Mouse (Mus musculus) heart, embryonic 14.5 days (tissue): ENCODE measurements around the gene Dst. TPM values are rescaled to one million over a fixed set of nuclear protein-coding genes. Genes with fewer than 3 reads are reported as not detected.

Source experiments
- ATAC-seq: fragments of 200-750 bp; cut with Nextera tagmentation; 2 replicates; pipeline ENCODE4 v1.8.0; 2017; ENCODE audit warnings: low read depth, moderate TSS enrichment; ENCODE audit not compliant: insufficient number of reproducible peaks, insufficient read depth, low FRiP score
- H3K27ac ChIP-seq, 2 experiments: fragments of 200-500 bp in 1 of 2; fragments of 300-500 bp in 1 of 2; sonication (generic) in 1 of 2; replicated peaks in 1 of 2; 2 replicates each; pipeline ENCODE4 v1.5.1; 2012 to 2014; ENCODE audit warnings: low read depth in 2 of 2, low read length in 2 of 2, control low read depth in 1 of 2, mild to moderate bottlenecking in 1 of 2, mixed read lengths in 1 of 2; ENCODE audit not compliant: control insufficient read depth in 1 of 2, insufficient read depth in 1 of 2
- H3K27me3 ChIP-seq: fragments of 300-500 bp; sonication (generic); 2 replicates; pipeline ENCODE4 v1.6.1; 2014; ENCODE audit warnings: mild to moderate bottlenecking, low read length, control low read depth; ENCODE audit not compliant: control insufficient read depth, insufficient read depth
- H3K36me3 ChIP-seq: fragments of 300-500 bp; sonication (generic); 2 replicates; pipeline ENCODE4 v1.6.1; 2014; ENCODE audit warnings: mild to moderate bottlenecking, control low read depth, low read length, mixed read lengths; ENCODE audit not compliant: control insufficient read depth, insufficient read depth
- H3K4me1 ChIP-seq, 2 experiments: fragments of 200-500 bp in 1 of 2; fragments of 300-500 bp in 1 of 2; sonication (generic) in 1 of 2; 2 replicates each; pipeline ENCODE4 v1.6.1; 2012 to 2014; ENCODE audit warnings: low read length in 2 of 2, control low read depth in 1 of 2, mixed read lengths in 1 of 2; ENCODE audit not compliant: control insufficient read depth in 2 of 2, insufficient read depth in 2 of 2
- H3K4me2 ChIP-seq: fragments of 300-500 bp; sonication (generic); 2 replicates; pipeline ENCODE4 v1.6.1; 2014; ENCODE audit warnings: mild to moderate bottlenecking, low read length
- H3K4me3 ChIP-seq, 2 experiments: fragments of 200-500 bp in 1 of 2; fragments of 300-500 bp in 1 of 2; sonication (generic) in 1 of 2; 2 replicates each; pipeline ENCODE4 v1.5.1; 2012 to 2014; ENCODE audit warnings: low read length in 2 of 2, mild to moderate bottlenecking in 2 of 2, control low read depth in 1 of 2, low read depth in 1 of 2, moderate library complexity in 1 of 2; ENCODE audit not compliant: control insufficient read depth in 1 of 2, insufficient read depth in 1 of 2
- H3K9ac ChIP-seq: fragments of 300-500 bp; sonication (generic); 2 replicates; pipeline ENCODE4 v1.6.1; 2014; ENCODE audit warnings: mild to moderate bottlenecking, low read length
- H3K9me3 ChIP-seq: fragments of 300-500 bp; sonication (generic); 2 replicates; pipeline ENCODE4 v1.6.1; 2016; ENCODE audit warnings: low read length, control low read depth; ENCODE audit not compliant: control insufficient read depth
- WGBS: fragments of 180-500 bp; shearing (Covaris S2); extraction: QIAGEN DNeasy Blood & Tissue Kit; methylation state at CpG from one replicate; pipeline ENCODE4 v1.1.7; 2014; 5-methylcytosine and 5-hydroxymethylcytosine counted together
- polyA plus RNA-seq: library from polyadenylated mRNA; unstranded; fragments of >200 nt; fragmentation: Nextera tagmentation; extraction: Ambion mirVana; gene quantifications from 2 replicates; pipeline ENCODE4 v1.2.1, GENCODE M21; 2014

Gene Dst
- polyA plus RNA-seq, 1 experiment from 2014 or later: 38.6 TPM

- Histone ChIP-seq H3K9me3 (no peaks in the 10 kb centered on the region), H3K4me2 (no peak overlapping the region), H3K9ac (peak overlapping the region; percentile 38; the same call in 1 of the 2 replicates), H3K4me1 (peaks cover 37 to 73% of the 10 kb centered on the region in 2 experiments), H3K36me3 (no peaks in the 10 kb centered on the region), H3K4me3 (no peak overlapping the region), H3K27ac (no peak overlapping the region), H3K27me3 (no peaks in the 10 kb centered on the region)
- WGBS: 81% methylated on average over 7 of the region's 7 CpGs
- no peak for ATAC-seq
Measured at GRCm38 (mm10) chr1:34124376-34124775, 216.4 kb downstream of the Dst start.

DNA sequence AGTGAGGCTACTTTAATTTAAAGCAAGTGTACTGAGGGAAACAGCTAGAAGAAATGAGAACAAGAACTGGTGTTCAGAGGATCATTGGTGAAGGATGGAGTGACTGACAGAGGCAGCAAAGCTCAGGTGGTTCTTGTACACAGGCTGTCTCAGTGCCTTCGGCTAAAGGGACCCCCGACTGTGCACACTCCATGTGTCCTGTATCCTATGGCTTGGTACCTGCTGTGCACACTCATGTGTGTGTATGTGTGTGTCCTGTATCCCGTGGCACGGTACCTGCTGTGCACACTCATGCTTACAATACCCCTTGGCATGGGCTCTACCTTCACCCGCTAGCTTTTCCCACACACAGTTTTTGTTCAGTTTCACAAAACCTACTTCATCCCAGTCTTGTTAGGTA is 217.1 kb downstream of the Dst start:
- peak overlapping the region; percentile 5 to 24; a peak in 1 of 4 replicates for H3K27ac ChIP-seq
- H3K36me3 ChIP-seq: no peaks in the 10 kb centered on the region
- 89% methylated on average over 5 of the region's 5 CpGs for WGBS
- ATAC-seq: no peak
- H3K9me3 ChIP-seq: no peaks in the 10 kb centered on the region
- no peak overlapping the region for H3K4me3 ChIP-seq
- H3K4me1 ChIP-seq: peaks cover 36 to 75% of the 10 kb centered on the region in 2 experiments
- no peaks in the 10 kb centered on the region for H3K27me3 ChIP-seq
- peak overlapping the region; percentile 3; the same call in 1 of the 2 replicates for H3K9ac ChIP-seq
- no peak overlapping the region for H3K4me2 ChIP-seq

DNA sequence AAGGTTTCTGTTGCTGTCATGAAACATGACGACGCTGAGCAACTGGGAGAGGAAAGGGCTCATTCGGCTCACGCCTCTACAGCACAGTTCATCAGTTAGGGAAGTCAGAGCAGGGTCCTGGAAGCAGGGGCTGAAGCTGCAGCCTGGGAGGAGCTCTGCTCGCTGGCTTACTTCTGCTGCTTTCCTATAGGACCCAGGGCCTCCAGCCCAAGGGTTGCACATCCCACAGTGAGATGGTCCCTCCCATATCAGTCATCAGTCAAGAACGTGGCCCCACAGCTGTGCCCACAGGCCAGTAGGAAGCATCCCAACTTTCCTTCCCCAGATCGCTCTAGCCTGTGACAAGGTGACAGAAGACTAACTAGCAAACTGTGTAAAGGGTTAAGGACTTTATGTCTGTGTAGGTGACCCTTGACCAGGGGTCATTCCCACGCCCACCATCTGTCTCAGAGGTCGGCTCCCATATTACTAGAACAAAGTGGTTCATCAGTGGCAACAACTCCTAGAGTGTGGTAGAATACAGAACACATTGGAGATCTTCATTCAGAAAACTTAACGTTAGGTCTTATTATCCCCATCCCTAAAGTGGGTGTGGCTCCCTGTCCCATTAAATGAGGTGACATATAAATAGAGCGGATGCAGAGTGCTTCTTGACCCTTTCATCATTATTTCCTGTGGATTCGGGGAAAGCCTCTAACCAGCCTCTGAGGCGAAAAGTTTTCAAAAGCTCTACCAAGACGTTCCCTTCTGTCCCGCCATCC is 219.9 kb downstream of the Dst start:
- WGBS: 54% methylated on average over 15 of the region's 15 CpGs
- peak overlapping the region; percentile 32; the same call in 1 of the 2 replicates for H3K9ac ChIP-seq
- no peak; the same call in 1 of the 2 replicates for ATAC-seq

DNA sequence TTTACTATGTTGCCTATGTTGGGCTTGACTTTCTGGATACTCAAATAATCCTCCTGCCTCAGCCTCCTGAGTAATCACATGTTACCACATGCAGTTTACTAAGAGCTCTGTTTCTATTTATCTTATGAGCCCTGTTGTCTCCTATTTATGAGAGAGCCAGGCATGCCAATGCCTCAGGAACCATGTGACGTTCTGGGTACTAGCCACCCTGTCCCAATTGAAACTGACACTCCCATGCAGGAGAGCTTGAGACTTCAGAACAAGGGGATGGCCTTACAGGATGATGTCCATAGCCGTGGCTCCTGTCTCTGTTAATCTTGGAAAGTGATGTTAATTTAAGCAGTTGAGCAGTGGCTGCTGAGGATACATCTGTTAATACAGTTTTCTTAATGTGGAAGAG is 220.8 kb downstream of the Dst start:
- no peaks in the 10 kb centered on the region for H3K36me3 ChIP-seq
- no peak overlapping the region for H3K4me2 ChIP-seq
- H3K4me1 ChIP-seq: peaks cover 34 to 76% of the 10 kb centered on the region in 2 experiments
- 65% methylated on average over 2 of the region's 2 CpGs for WGBS
- H3K9ac ChIP-seq: no peak overlapping the region
- peak overlapping the region; percentile 15 to 91; a peak in 3 of 4 replicates for H3K27ac ChIP-seq
- no peaks in the 10 kb centered on the region for H3K27me3 ChIP-seq
- H3K4me3 ChIP-seq: no peak overlapping the region
- no peaks in the 10 kb centered on the region for H3K9me3 ChIP-seq
- no peak for ATAC-seq

More for the DNA sequence above, 219.9 kb downstream of the Dst start:
- Histone ChIP-seq H3K36me3 (no peaks in the 10 kb centered on the region), H3K4me2 (no peak overlapping the region), H3K27me3 (no peaks in the 10 kb centered on the region), H3K4me3 (no peak overlapping the region), H3K27ac (peak overlapping the region; percentile 68 to 91), H3K9me3 (no peaks in the 10 kb centered on the region), H3K4me1 (peaks cover 32 to 76% of the 10 kb centered on the region in 2 experiments)

- WGBS: 11% methylated on average over 9 of the region's 9 CpGs
- no peaks in the 10 kb centered on the region for H3K27me3 ChIP-seq
- peak overlapping the region; percentile 25; the same call in 1 of the 2 replicates for H3K9ac ChIP-seq
- no peaks in the 10 kb centered on the region for H3K36me3 ChIP-seq
- no peaks in the 10 kb centered on the region for H3K9me3 ChIP-seq
- peaks cover 32 to 74% of the 10 kb centered on the region in 2 experiments for H3K4me1 ChIP-seq
- H3K27ac ChIP-seq: peak overlapping the region; percentile 91 to 97
- ATAC-seq: peak; percentile 80
- peak overlapping the region; percentile 37 for H3K4me2 ChIP-seq
- no peak overlapping the region for H3K4me3 ChIP-seq
Measured at GRCm38 (mm10) chr1:34129691-34130090, 221.7 kb downstream of the Dst start.

GRCm38 (mm10) chr1:34130804-34131203 is 222.8 kb downstream of the Dst start:
- 87% methylated on average over 10 of the region's 10 CpGs for WGBS
- ATAC-seq: no peak
- peak overlapping the region; percentile 91 to 97 for H3K27ac ChIP-seq
- H3K9me3 ChIP-seq: no peaks in the 10 kb centered on the region
- H3K9ac ChIP-seq: no peak overlapping the region
- H3K4me3 ChIP-seq: no peak overlapping the region
- H3K36me3 ChIP-seq: peaks cover 9% of the 10 kb centered on the region
- H3K27me3 ChIP-seq: no peaks in the 10 kb centered on the region
- H3K4me1 ChIP-seq: peaks cover 28 to 72% of the 10 kb centered on the region in 2 experiments
- no peak overlapping the region for H3K4me2 ChIP-seq

DNA sequence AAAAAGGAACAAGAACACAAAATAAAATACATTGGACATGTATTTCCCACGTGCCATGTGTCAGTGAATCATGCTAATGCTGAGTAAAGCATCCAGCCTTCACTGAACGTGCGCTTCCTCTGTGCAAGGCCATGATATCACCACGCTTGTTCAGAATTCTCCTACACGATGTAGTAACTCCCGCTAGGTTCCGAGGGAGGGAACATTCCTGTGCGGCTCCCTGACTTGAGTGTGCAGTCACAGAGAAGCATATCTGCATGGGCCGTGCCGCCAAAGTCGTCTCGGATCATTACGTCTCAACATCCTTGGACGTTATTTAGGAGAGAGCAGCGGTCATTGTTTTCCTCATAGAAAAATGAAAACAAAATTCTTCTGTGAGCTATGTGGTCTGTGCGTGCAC is 224.8 kb downstream of the Dst start:
- Histone ChIP-seq H3K4me1 (peaks cover 24 to 64% of the 10 kb centered on the region in 2 experiments), H3K27ac (peak overlapping the region; percentile 81 to 93), H3K4me3 (no peak overlapping the region), H3K4me2 (peak overlapping the region; percentile 57), H3K27me3 (no peaks in the 10 kb centered on the region), H3K9ac (peak overlapping the region; percentile 67), H3K9me3 (no peaks in the 10 kb centered on the region), H3K36me3 (peaks cover 18% of the 10 kb centered on the region)
- peak; percentile 60 for ATAC-seq
- WGBS: 22% methylated on average over 16 of the region's 16 CpGs
